Mouse (Mus musculus): ENCODE data around the gene Crispld2. TPM values are rescaled to one million over a fixed set of nuclear protein-coding genes. Genes with fewer than 3 reads are reported as not detected.

Crispld2 gene
- polyA plus RNA-seq, 1 experiment from 2014 or later = 2.7 TPM

- no peak for ATAC-seq (ENCODE audit: insufficient number of reproducible peaks, low FRiP score, low TSS enrichment, low read depth)
- Histone ChIP-seq H3K36me3 (ENCODE audit: control insufficient read depth, insufficient read depth, low read length) (no peaks in the 10 kb centered on the region), H3K9ac (ENCODE audit: low read length) (no peak overlapping the region), H3K4me1 (ENCODE audit: control insufficient read depth, insufficient read depth, low read length) (peaks cover 34% of the 10 kb centered on the region), H3K4me3 (ENCODE audit: low read depth, low read length) (no peak overlapping the region), H3K27me3 (ENCODE audit: control insufficient read depth, insufficient read depth, low read length) (no peaks in the 10 kb centered on the region), H3K4me2 (ENCODE audit: low read depth, severe bottlenecking) (no peak overlapping the region), H3K27ac (replicated peaks; ENCODE audit: low read depth, low read length) (no peak overlapping the region), H3K9me3 (ENCODE audit: control insufficient read depth, low read length) (no peaks in the 10 kb centered on the region)
- 65% methylated on average over 9 of the region's 9 CpGs for WGBS
- no peak for DNase-seq (ENCODE audit: low spot score)
Observed at GRCm38 (mm10) chr8:120002348-120002747, 10.1 kb downstream of the Crispld2 start.

GRCm38 (mm10) chr8:120004154-120004702, 12.0 kb downstream of the Crispld2 start:
- H3K9me3 ChIP-seq (ENCODE audit: control insufficient read depth, low read length) = no peaks in the 10 kb centered on the region
- no peak overlapping the region for H3K9ac ChIP-seq (ENCODE audit: low read length)
- ATAC-seq (ENCODE audit: insufficient number of reproducible peaks, low FRiP score, low TSS enrichment, low read depth) (no peak), DNase-seq (ENCODE audit: low spot score) (peak; percentile 55)
- H3K27ac ChIP-seq (replicated peaks; ENCODE audit: low read depth, low read length) = peak overlapping the region; percentile 51; the same call in 1 of the 2 replicates
- no peaks in the 10 kb centered on the region for H3K27me3 ChIP-seq (ENCODE audit: control insufficient read depth, insufficient read depth, low read length)
- 28% methylated on average over 14 of the region's 14 CpGs for WGBS
- no peaks in the 10 kb centered on the region for H3K36me3 ChIP-seq (ENCODE audit: control insufficient read depth, insufficient read depth, low read length)
- no peak overlapping the region for H3K4me2 ChIP-seq (ENCODE audit: low read depth, severe bottlenecking)
- H3K4me3 ChIP-seq (ENCODE audit: low read depth, low read length) = no peak overlapping the region
- peaks cover 32% of the 10 kb centered on the region for H3K4me1 ChIP-seq (ENCODE audit: control insufficient read depth, insufficient read depth, low read length)

- peak overlapping the region; percentile 33 for H3K27ac ChIP-seq (replicated peaks; ENCODE audit: low read depth, low read length)
Observed at GRCm38 (mm10) chr8:120004705-120005381, 12.6 kb downstream of the Crispld2 start.

GRCm38 (mm10) chr8:120006645-120007160, 14.5 kb downstream of the Crispld2 start:
- Histone ChIP-seq H3K9ac (ENCODE audit: low read length) (0 out of 2 replicates have a peak overlapping the region, but pooled peaks have one; percentile 8), H3K4me3 (ENCODE audit: low read depth, low read length) (no peak overlapping the region), H3K4me1 (ENCODE audit: control insufficient read depth, insufficient read depth, low read length) (peaks cover 28% of the 10 kb centered on the region), H3K36me3 (ENCODE audit: control insufficient read depth, insufficient read depth, low read length) (no peaks in the 10 kb centered on the region), H3K9me3 (ENCODE audit: control insufficient read depth, low read length) (no peaks in the 10 kb centered on the region), H3K27me3 (ENCODE audit: control insufficient read depth, insufficient read depth, low read length) (no peaks in the 10 kb centered on the region), H3K4me2 (ENCODE audit: low read depth, severe bottlenecking) (no peak overlapping the region), H3K27ac (replicated peaks; ENCODE audit: low read depth, low read length) (no peak overlapping the region)
- DNase-seq (ENCODE audit: low spot score) (peak; percentile 40), ATAC-seq (ENCODE audit: insufficient number of reproducible peaks, low FRiP score, low TSS enrichment, low read depth) (no peak)
- whole genome bisulfite sequencing = 41% methylated on average over 9 of the region's 9 CpGs

More at GRCm38 (mm10) chr8:120004705-120005381, 12.6 kb downstream of the Crispld2 start:
- H3K4me2 ChIP-seq (ENCODE audit: low read depth, severe bottlenecking) = no peak overlapping the region
- DNase-seq (ENCODE audit: low spot score) = peak; percentile 49
- H3K9ac ChIP-seq (ENCODE audit: low read length) = no peak overlapping the region
- H3K4me1 ChIP-seq (ENCODE audit: control insufficient read depth, insufficient read depth, low read length) = peaks cover 32% of the 10 kb centered on the region
- no peaks in the 10 kb centered on the region for H3K9me3 ChIP-seq (ENCODE audit: control insufficient read depth, low read length)
- H3K27me3 ChIP-seq (ENCODE audit: control insufficient read depth, insufficient read depth, low read length) = no peaks in the 10 kb centered on the region
- ATAC-seq (ENCODE audit: insufficient number of reproducible peaks, low FRiP score, low TSS enrichment, low read depth) = 0 out of 2 replicates have a peak, but pooled peaks have one; percentile 16
- H3K4me3 ChIP-seq (ENCODE audit: low read depth, low read length) = no peak overlapping the region
- 44% methylated on average over 2 of the region's 2 CpGs for WGBS
- no peaks in the 10 kb centered on the region for H3K36me3 ChIP-seq (ENCODE audit: control insufficient read depth, insufficient read depth, low read length)

- Histone ChIP-seq H3K4me2 (ENCODE audit: low read depth, severe bottlenecking) (no peak overlapping the region), H3K36me3 (ENCODE audit: control insufficient read depth, insufficient read depth, low read length) (peaks cover under 1% of the 10 kb centered on the region; the same call in 1 of the 2 replicates), H3K27me3 (ENCODE audit: control insufficient read depth, insufficient read depth, low read length) (no peaks in the 10 kb centered on the region), H3K4me3 (ENCODE audit: low read depth, low read length) (no peak overlapping the region), H3K9ac (ENCODE audit: low read length) (no peak overlapping the region), H3K9me3 (ENCODE audit: control insufficient read depth, low read length) (no peaks in the 10 kb centered on the region), H3K4me1 (ENCODE audit: control insufficient read depth, insufficient read depth, low read length) (peaks cover 28% of the 10 kb centered on the region), H3K27ac (replicated peaks; ENCODE audit: low read depth, low read length) (no peak overlapping the region)
- no peak for ATAC-seq (ENCODE audit: insufficient number of reproducible peaks, low FRiP score, low TSS enrichment, low read depth)
- WGBS = 77% methylated on average over 9 of the region's 9 CpGs
- DNase-seq (ENCODE audit: low spot score) = no peak
Observed at GRCm38 (mm10) chr8:120007178-120007577, 14.9 kb downstream of the Crispld2 start.

- Histone ChIP-seq H3K27me3 (ENCODE audit: control insufficient read depth, insufficient read depth, low read length) (no peaks in the 10 kb centered on the region), H3K4me1 (ENCODE audit: control insufficient read depth, insufficient read depth, low read length) (peaks cover 22% of the 10 kb centered on the region)
- WGBS = 73% methylated on average over 6 of the region's 6 CpGs
Observed at GRCm38 (mm10) chr8:120009284-120009683, 17.0 kb downstream of the Crispld2 start.

GRCm38 (mm10) chr8:120012491-120012890, 20.3 kb downstream of the Crispld2 start:
- H3K36me3 ChIP-seq (ENCODE audit: control insufficient read depth, insufficient read depth, low read length) = peaks cover 2% of the 10 kb centered on the region; the same call in 1 of the 2 replicates
- peaks cover 5% of the 10 kb centered on the region; the same call in 1 of the 2 replicates for H3K4me1 ChIP-seq (ENCODE audit: control insufficient read depth, insufficient read depth, low read length)
- H3K4me2 ChIP-seq (ENCODE audit: low read depth, severe bottlenecking) = no peak overlapping the region
- no peaks in the 10 kb centered on the region for H3K27me3 ChIP-seq (ENCODE audit: control insufficient read depth, insufficient read depth, low read length)
- H3K27ac ChIP-seq (replicated peaks; ENCODE audit: low read depth, low read length) = no peak overlapping the region
- 87% methylated on average over 8 of the region's 8 CpGs for WGBS
- H3K4me3 ChIP-seq (ENCODE audit: low read depth, low read length) = no peak overlapping the region
- DNase-seq (ENCODE audit: low spot score) = no peak
- H3K9ac ChIP-seq (ENCODE audit: low read length) = no peak overlapping the region
- no peak for ATAC-seq (ENCODE audit: insufficient number of reproducible peaks, low FRiP score, low TSS enrichment, low read depth)
- H3K9me3 ChIP-seq (ENCODE audit: control insufficient read depth, low read length) = no peaks in the 10 kb centered on the region

More at GRCm38 (mm10) chr8:120009284-120009683, 17.0 kb downstream of the Crispld2 start:
- no peak for ATAC-seq (ENCODE audit: insufficient number of reproducible peaks, low FRiP score, low TSS enrichment, low read depth)
- Histone ChIP-seq H3K4me2 (ENCODE audit: low read depth, severe bottlenecking) (no peak overlapping the region), H3K27ac (replicated peaks; ENCODE audit: low read depth, low read length) (no peak overlapping the region), H3K9me3 (ENCODE audit: control insufficient read depth, low read length) (no peaks in the 10 kb centered on the region), H3K36me3 (ENCODE audit: control insufficient read depth, insufficient read depth, low read length) (peaks cover 2% of the 10 kb centered on the region; the same call in 1 of the 2 replicates), H3K4me3 (ENCODE audit: low read depth, low read length) (no peak overlapping the region), H3K9ac (ENCODE audit: low read length) (no peak overlapping the region)
- DNase-seq (ENCODE audit: low spot score) = no peak

- no peak overlapping the region for H3K4me2 ChIP-seq (ENCODE audit: low read depth, severe bottlenecking)
- WGBS = 31% methylated on average over 9 of the region's 9 CpGs
Observed at GRCm38 (mm10) chr8:120012927-120013326, 20.7 kb downstream of the Crispld2 start.

More at GRCm38 (mm10) chr8:120012927-120013326, 20.7 kb downstream of the Crispld2 start:
- H3K27me3 ChIP-seq (ENCODE audit: control insufficient read depth, insufficient read depth, low read length) = no peaks in the 10 kb centered on the region
- H3K27ac ChIP-seq (replicated peaks; ENCODE audit: low read depth, low read length) = no peak overlapping the region
- 0 out of 2 replicates have a peak, but pooled peaks have one; percentile 42 for ATAC-seq (ENCODE audit: insufficient number of reproducible peaks, low FRiP score, low TSS enrichment, low read depth)
- no peak overlapping the region for H3K9ac ChIP-seq (ENCODE audit: low read length)
- H3K36me3 ChIP-seq (ENCODE audit: control insufficient read depth, insufficient read depth, low read length) = peaks cover 2% of the 10 kb centered on the region; the same call in 1 of the 2 replicates
- DNase-seq (ENCODE audit: low spot score) = no peak
- H3K4me3 ChIP-seq (ENCODE audit: low read depth, low read length) = no peak overlapping the region
- H3K9me3 ChIP-seq (ENCODE audit: control insufficient read depth, low read length) = no peaks in the 10 kb centered on the region
- H3K4me1 ChIP-seq (ENCODE audit: control insufficient read depth, insufficient read depth, low read length) = peaks cover 5% of the 10 kb centered on the region; the same call in 1 of the 2 replicates

All from limb, embryonic 11.5 days (tissue).